Mouse (Mus musculus) embryonic facial prominence, embryonic 15.5 days (tissue): Measurements from ENCODE around the gene Olfr1033. TPM values are rescaled to one million over a fixed set of nuclear protein-coding genes. Genes with fewer than 3 reads are reported as not detected.

Experiments used
- ATAC-seq: fragments of 200-750 bp; cut with Nextera tagmentation; 2 replicates; pipeline ENCODE4 v1.8.0; 2017; ENCODE audit warnings: low read depth, moderate TSS enrichment; ENCODE audit not compliant: insufficient number of reproducible peaks, low FRiP score, low TSS enrichment
- H3K27ac ChIP-seq: fragments of 300-500 bp; sonication (generic); replicated peaks from 2 replicates; pipeline ENCODE4 v1.5.1; 2015; ENCODE audit warnings: mild to moderate bottlenecking, inconsistent platforms
- H3K27me3 ChIP-seq: fragments of 300-500 bp; sonication (generic); 2 replicates; pipeline ENCODE4 v1.6.1; 2015; ENCODE audit warnings: inconsistent platforms
- H3K36me3 ChIP-seq: fragments of 300-500 bp; sonication (generic); 2 replicates; pipeline ENCODE4 v1.6.1; 2015; ENCODE audit warnings: mild to moderate bottlenecking, inconsistent platforms
- H3K4me1 ChIP-seq: fragments of 300-500 bp; sonication (generic); 2 replicates; pipeline ENCODE4 v1.6.1; 2015; ENCODE audit warnings: inconsistent platforms
- H3K4me2 ChIP-seq: fragments of 300-500 bp; sonication (generic); replicated peaks from 2 replicates; pipeline ENCODE4 v1.6.1; 2015; ENCODE audit warnings: mild to moderate bottlenecking, inconsistent platforms
- H3K4me3 ChIP-seq: fragments of 300-500 bp; sonication (generic); replicated peaks from 2 replicates; pipeline ENCODE4 v1.5.1; 2015; ENCODE audit warnings: mild to moderate bottlenecking, inconsistent platforms
- H3K9ac ChIP-seq: fragments of 300-500 bp; sonication (generic); 2 replicates; pipeline ENCODE4 v1.6.1; 2015; ENCODE audit warnings: inconsistent platforms
- H3K9me3 ChIP-seq: fragments of 300-500 bp; sonication (generic); replicated peaks from 2 replicates; pipeline ENCODE4 v1.6.1; 2016; ENCODE audit warnings: inconsistent platforms
- WGBS: fragments of 180-500 bp; shearing (Covaris S2); methylation state at CpG from one replicate; pipeline ENCODE4 v1.1.7; 2015; 5-methylcytosine and 5-hydroxymethylcytosine counted together
- polyA plus RNA-seq: library from polyadenylated mRNA; unstranded; fragments of >200 nt; fragmentation: Nextera tagmentation; extraction: Ambion mirVana; gene quantifications from 2 replicates; pipeline ENCODE4 v1.2.1, GENCODE M21; 2015

Gene Olfr1033
- polyA plus RNA-seq, 1 experiment from 2014 or later: 0.79 TPM

- Histone ChIP-seq H3K27ac (no peak within 1 kb of the TSS), H3K9ac (no peak within 1 kb of the TSS), H3K36me3 (no peaks in the 10 kb centered on the region), H3K4me3 (no peak within 1 kb of the TSS), H3K4me1 (no peaks in the 10 kb centered on the region), H3K4me2 (no peak within 1 kb of the TSS), H3K27me3 (no peaks in the 10 kb centered on the region), H3K9me3 (no peaks in the 10 kb centered on the region)
- no peak for ATAC-seq
- WGBS: 83% methylated on average over 2 of the region's 2 CpGs
These were observed 66.9 kb downstream of the Olfr1033 start, which contains the start of gene Olfr1037 for GRCm38 (mm10) chr2:86087285-86087684. Gene Olfr1037 (minus strand): TSS chr2:86087385.

Other genes starting within 250 kb of the Olfr1033 start
- gene Olfr1014, start 247.9 kb upstream of the Olfr1033 start, polyA plus RNA-seq: not detected in 2 replicates
- 0.07 and 0.47 TPM in 2 replicates for gene Olfr1015, start 238.6 kb upstream of the Olfr1033 start, polyA plus RNA-seq
- gene Olfr1016, start 218.1 kb upstream of the Olfr1033 start, polyA plus RNA-seq: 0.23 TPM in 1 of 2 replicates, not detected in the other
- gene Olfr1018, start 202.2 kb upstream of the Olfr1033 start, polyA plus RNA-seq: not detected in 2 replicates
- gene Olfr1019, start 175.2 kb upstream of the Olfr1033 start, polyA plus RNA-seq: not detected in 2 replicates
- gene Olfr1020, start 173.6 kb upstream of the Olfr1033 start, polyA plus RNA-seq: not detected in 2 replicates
- gene Olfr1022, start 152.0 kb upstream of the Olfr1033 start, polyA plus RNA-seq: not detected in 2 replicates
- gene Olfr1023, start 135.0 kb upstream of the Olfr1033 start, polyA plus RNA-seq: not detected in 2 replicates
- not detected in 2 replicates for gene Olfr1024, start 115.6 kb upstream of the Olfr1033 start, polyA plus RNA-seq
- 0.59 and 0.84 TPM in 2 replicates for gene Olfr1025-ps1, start 105.4 kb upstream of the Olfr1033 start, polyA plus RNA-seq
- gene Olfr1026, start 99.1 kb upstream of the Olfr1033 start, polyA plus RNA-seq: 0.38 and 0.69 TPM in 2 replicates
- gene Olfr1028, start 70.2 kb upstream of the Olfr1033 start, polyA plus RNA-seq: 0.09 and 0.17 TPM in 2 replicates
- 0.08 and 0.17 TPM in 2 replicates for gene Olfr1029, start 46.7 kb upstream of the Olfr1033 start, polyA plus RNA-seq
- gene Olfr1030, start 41.4 kb upstream of the Olfr1033 start, polyA plus RNA-seq: 0.11 and 0.12 TPM in 2 replicates
- gene Olfr1031, start 30.3 kb upstream of the Olfr1033 start, polyA plus RNA-seq: 0.37 and 0.39 TPM in 2 replicates
- 0.27 TPM in 1 of 2 replicates, not detected in the other for gene Olfr1032, start 15.1 kb upstream of the Olfr1033 start, polyA plus RNA-seq
- gene Olfr1034, start 25.2 kb downstream of the Olfr1033 start, polyA plus RNA-seq: 0.04 and 0.09 TPM in 2 replicates
- not detected in 2 replicates for gene Olfr1036, start 53.4 kb downstream of the Olfr1033 start, polyA plus RNA-seq
- 0.14 TPM in 1 of 2 replicates, not detected in the other for gene Olfr1037, start 66.8 kb downstream of the Olfr1033 start, polyA plus RNA-seq
- gene Olfr1039, start 115.3 kb downstream of the Olfr1033 start, polyA plus RNA-seq: 0.05 TPM in 1 of 2 replicates, not detected in the other
- not detected in 2 replicates for gene Olfr1040, start 126.1 kb downstream of the Olfr1033 start, polyA plus RNA-seq
- not detected in 2 replicates for gene Olfr1042, start 141.2 kb downstream of the Olfr1033 start, polyA plus RNA-seq
- not detected in 2 replicates for gene Olfr1043, start 146.9 kb downstream of the Olfr1033 start, polyA plus RNA-seq
- 0.24 TPM in 2 replicates for gene Olfr1044, start 157.2 kb downstream of the Olfr1033 start, polyA plus RNA-seq
- 0.20 TPM in 1 of 2 replicates, not detected in the other for gene Olfr52, start 165.1 kb downstream of the Olfr1033 start, polyA plus RNA-seq
- 0.09 TPM in 1 of 2 replicates, not detected in the other for gene Olfr1045, start 182.4 kb downstream of the Olfr1033 start, polyA plus RNA-seq
- 0.12 and 0.52 TPM in 2 replicates for gene Olfr1046, start 198.7 kb downstream of the Olfr1033 start, polyA plus RNA-seq
- 0.24 and 0.56 TPM in 2 replicates for gene Olfr1047, start 210.8 kb downstream of the Olfr1033 start, polyA plus RNA-seq
- 0.20 TPM in 1 of 2 replicates, not detected in the other for gene Olfr1048, start 219.7 kb downstream of the Olfr1033 start, polyA plus RNA-seq
- gene Olfr1049, start 237.7 kb downstream of the Olfr1033 start, polyA plus RNA-seq: not detected in 2 replicates